Mouse (Mus musculus) spleen, adult 2 months (tissue): Measurements from ENCODE around the gene Vinac1.

ENCODE experiments used
- CTCF ChIP-seq: fragments of 200-500 bp; IDR thresholded peaks from 2 replicates; pipeline ENCODE4 v1.5.1; 2011; ENCODE audit warnings: mild to moderate bottlenecking, inconsistent platforms; ENCODE audit not compliant: insufficient read depth, insufficient read length, insufficient replicate concordance; ENCODE audit errors: extremely low read depth
- POLR2A ChIP-seq: fragments of 200-500 bp; IDR thresholded peaks from 2 replicates; pipeline ENCODE4 v1.6.1; 2011; ENCODE audit warnings: low read depth, low read length, inconsistent platforms

- TF ChIP-seq CTCF (no peak), POLR2A (no peak)
Measured at GRCm38 (mm10) chr2:129038426-129038936, 9.5 kb downstream of the Vinac1 start.
